Mouse (Mus musculus) adrenal gland, adult 8-10 months (tissue): Measurements from ENCODE around the gene Clta. TPM values are rescaled to one million over a fixed set of nuclear protein-coding genes. Genes with fewer than 3 reads are reported as not detected.

Experiments
- DNase-seq: peaks from one replicate; pipeline ENCODE4 v3.0.0; 2022
- total RNA-seq, 4 experiments: library from RNA; stranded (reverse); gene quantifications; 2 replicates each; pipeline ENCODE4 v1.2.4; 2022

Clta gene
- total RNA-seq, result 100 to 1,000 TPM; 165 to 181 (median 177) TPM

DNA sequence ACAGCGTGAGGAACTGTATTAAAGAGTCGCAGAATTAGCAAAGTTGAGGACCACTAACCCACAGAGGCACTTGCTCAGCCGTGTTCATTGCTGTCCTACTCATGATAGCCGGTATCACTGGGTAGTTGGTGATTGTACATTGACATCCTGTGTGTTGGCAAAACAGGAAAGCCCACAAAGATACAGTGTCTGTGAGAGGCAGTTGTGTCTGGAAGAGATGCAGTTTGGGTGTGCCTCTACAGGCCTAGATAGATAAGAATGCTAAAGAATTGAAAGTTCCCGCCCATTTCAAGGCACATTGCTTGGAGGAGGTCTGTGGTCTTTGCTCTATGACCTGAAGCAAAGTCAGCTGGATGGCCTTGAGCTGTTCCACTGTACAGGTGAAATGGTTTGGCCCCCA, at the start of gene Clta:
TSS of gene Clta (plus strand) at position 327 of the 400 bp plus-strand sequence.
- no peak for DNase-seq

DNA sequence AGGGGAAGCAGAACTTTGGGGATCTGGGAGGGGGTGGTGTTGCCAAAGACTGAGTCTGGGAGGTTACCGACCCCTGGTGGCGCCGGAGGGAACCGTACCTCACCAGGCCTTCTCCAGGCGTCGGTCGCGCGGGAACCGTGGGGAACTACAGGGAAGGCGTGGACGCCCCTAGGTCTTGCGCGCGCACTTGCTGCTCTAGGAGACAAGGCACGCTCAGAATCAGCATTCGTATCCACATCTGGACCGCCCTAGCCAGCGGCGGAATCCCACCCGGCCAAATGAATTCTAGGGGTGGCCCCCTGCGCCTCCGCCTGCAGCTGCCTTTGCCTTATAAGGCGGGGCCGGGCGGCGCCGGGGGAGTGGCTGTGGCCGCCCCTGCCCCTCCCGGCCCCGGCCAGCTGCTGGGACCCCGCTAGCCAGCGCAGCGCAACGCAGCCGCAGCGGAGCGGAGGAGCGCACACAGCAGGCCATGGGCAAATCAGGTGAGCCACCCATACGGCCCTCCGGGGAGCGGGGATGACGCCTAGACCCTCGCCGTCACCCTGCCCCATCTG, 46.9 kb upstream of the Clta start, which contains the start of gene Glipr2:
TSS of gene Glipr2 (plus strand) at position 110 of the 554 bp plus-strand sequence.
- DNase-seq, result no peak

DNA sequence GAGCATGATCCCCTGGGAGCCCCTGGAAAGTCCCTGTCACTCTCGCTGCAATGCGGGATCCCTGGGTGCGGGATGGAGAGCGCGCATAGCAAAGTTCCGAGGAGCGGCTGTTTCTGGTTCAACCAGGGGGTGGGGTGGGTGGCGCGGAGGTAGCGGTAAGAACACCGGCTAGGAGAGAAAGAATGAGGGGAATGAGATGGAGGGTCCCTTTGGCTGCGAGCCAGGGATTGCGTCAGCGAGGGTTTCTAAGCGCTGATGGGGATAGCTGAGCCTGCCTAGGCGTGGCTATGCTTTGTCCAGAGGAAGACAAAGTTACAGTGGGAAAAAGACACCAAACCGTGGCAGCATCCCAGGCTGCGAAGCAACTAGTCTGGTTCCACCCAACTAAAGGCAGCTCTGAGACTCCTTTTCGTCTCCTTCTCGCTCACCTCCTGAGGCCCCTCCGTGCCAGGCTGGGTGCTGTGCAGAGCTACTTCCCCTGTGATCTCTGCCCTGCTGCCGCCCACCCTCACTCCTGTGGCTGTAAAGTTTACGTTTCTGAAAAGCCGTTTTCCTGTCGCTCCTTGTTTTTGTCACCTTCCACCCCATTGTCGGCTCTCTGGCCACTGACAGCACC, 46.3 kb upstream of the Clta start:
- no peak for DNase-seq

DNA sequence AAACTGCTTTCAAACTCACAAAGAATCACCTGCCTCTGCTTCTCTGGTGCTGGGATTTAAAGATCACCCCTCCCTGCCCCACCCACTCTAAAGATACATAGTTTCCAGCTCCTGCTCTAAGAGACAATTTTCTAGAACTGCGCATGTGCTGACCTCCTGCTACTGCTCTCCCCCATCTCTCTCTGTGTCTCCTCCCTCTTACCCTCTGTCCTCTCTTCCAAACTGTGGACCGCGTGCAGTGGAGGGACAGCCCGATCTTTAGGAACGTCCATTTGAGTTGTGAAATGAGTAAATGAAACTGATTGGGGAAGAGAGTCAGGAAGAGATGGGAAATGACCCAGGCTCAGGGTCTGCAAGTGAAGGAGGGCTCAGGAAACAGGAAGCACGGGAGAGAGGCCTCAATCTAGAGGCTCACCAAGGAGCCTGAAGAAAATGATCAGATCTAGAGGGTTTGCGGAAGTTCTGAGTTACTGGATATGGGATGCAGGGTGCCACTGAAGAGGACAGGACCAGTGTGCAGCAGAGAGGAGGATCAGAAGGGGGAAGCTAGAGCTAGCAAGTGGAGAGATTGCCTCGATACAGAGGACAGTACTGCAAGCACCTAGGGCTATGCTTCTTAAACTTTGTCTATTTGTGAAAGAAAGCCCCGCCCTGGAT, 44.6 kb upstream of the Clta start:
- DNase-seq, result no peak

DNA sequence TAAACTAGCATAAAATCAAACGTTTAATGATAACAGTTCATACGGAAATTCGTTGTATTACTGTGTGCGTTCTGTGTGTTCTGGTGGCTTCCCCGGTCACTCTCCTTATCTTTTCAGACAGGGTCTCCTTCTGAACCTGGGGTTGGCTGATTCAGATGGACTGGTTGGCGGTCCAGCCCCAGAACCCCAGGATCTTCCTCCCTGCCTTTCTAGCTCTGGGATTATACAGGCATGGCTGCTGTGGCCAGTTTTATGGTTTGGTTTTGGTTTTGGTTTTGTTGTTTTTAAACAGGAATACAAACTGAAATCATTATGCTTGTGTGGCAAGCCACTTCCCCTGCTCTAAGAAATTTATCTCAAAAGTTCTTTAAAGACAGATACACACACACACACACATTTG, 44.0 kb upstream of the Clta start:
- no peak for DNase-seq

DNA sequence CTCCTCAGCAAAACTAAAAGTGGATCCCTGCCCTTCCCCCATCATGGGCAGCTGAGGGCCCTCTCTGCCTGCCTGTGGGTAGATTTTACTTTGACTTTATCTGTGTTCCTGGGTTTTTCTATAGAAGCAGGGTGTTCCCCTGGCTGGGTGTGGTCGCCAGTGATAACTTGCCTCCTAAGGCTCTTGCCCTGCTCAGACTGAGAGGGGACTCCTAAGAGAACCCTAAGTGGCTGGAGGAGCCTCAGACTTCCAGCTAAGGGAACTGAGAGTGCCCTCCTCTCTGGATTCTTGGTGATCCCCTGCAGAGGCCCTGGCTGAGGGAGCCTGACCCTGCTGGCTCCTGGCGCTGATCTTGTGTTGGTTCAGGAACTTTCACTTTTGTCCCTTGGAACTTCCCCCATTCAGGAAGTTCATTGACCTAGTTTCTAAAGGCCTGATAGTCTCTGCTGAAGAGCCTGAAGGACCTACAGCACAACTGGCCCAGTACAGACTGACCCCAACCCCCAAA, 39.9 kb upstream of the Clta start:
- no peak for DNase-seq

DNA sequence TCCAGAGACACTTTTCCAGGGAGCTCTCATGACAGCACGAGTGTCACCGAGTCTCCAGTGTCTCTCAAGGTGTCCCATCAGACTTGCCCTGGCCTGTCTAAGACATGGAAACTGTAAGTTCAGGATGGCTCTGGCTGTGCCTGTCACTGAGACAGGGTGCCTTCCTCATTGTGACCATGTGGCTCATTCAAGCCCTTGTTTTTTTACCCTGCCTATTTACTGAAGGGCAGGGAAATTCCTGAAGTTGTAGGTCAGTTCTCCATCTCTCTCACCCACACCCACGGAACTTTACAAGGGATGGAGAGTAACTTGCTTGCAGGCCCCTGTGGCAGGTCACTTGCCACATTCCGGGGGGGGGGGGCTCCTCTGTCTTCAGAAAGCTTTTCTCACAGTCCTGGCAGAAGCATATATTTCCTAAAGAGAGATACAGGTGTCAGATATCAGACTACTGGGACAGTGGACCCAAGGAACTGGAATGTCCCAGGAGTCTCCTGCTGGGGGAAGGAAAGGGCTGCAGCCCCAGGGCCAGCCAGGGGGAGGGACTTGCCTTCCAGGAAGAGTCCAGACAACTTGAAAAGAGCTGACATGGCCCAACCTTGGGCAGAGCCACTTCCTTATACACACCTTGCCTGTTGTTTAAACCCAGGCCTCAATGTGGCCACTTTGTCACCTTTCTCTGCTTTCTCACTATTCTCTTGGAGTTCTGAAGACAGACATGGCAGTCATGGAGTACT, 39.1 kb upstream of the Clta start:
- DNase-seq, result no peak

DNA sequence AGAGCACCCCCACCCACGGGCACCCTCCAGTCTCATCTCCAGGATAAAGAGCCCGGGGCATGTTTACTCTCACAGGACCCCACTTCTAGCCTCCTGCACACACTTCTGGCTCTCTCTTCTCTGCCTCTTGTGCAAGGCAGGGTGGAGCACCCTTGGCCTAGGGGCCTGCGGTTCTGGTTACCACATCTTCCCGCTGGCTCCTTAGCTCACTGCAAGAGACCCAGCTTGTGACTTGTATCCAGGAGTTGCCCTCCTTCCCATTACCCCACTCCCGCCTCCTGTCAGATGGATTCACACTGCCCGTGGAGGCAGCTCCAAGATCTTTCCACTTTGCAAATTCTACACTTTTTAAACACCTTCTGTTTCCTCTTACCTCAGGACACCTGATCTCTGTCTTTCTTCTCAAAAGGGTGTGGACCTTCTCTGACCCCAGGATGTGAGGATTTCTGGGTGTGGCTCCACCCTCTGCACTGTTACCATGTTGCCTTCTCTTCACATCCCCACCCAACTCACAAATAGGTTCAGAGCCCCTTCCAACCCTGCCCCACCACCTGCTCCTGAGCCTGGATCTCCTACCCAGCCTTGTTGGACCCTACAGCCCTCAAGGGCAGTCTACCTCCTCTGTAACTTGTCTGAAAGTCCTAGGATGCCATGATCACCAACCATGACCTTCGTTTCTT, 38.3 kb upstream of the Clta start:
- no peak for DNase-seq

DNA sequence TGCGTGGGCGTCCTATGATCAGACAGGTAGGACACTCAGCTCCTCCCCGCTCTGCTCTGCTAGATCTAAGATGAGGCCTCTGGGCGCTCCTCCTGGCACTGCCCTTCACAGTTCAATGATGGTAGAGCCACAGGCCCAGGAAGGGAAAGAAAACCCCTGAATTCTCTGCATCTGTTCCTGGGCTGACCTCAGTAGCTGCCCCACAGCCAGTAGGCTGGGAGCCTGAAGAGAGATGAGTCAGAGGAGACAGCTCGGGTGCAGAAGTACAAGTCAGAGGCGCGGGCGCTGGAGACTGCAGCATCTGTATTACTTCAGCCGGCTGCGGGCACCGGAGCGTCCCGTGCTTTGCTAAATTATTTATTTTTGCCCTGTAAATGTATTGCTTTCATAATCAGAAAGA, 35.6 kb upstream of the Clta start:
- DNase-seq, result peak; percentile 76

DNA sequence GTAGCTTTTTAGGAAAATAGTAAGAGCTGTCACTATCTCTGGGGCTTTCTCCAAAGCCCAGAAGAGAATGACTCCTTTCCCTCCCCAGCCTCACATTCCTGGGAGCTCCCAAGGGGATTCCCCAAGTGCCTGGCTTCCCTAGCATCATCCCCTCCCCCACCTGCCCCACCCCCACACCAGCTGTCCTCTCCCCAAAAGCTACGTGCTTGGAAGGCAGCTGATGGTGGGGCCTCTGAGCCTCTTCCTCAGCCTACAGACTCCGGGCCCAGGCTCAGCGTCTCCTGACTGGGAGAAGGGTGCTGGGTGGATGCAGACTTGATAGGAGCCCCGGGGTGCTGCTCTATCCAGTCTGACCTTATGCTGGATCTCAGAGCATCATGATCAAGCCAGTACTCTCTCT, 34.9 kb upstream of the Clta start:
- DNase-seq, result no peak

DNA sequence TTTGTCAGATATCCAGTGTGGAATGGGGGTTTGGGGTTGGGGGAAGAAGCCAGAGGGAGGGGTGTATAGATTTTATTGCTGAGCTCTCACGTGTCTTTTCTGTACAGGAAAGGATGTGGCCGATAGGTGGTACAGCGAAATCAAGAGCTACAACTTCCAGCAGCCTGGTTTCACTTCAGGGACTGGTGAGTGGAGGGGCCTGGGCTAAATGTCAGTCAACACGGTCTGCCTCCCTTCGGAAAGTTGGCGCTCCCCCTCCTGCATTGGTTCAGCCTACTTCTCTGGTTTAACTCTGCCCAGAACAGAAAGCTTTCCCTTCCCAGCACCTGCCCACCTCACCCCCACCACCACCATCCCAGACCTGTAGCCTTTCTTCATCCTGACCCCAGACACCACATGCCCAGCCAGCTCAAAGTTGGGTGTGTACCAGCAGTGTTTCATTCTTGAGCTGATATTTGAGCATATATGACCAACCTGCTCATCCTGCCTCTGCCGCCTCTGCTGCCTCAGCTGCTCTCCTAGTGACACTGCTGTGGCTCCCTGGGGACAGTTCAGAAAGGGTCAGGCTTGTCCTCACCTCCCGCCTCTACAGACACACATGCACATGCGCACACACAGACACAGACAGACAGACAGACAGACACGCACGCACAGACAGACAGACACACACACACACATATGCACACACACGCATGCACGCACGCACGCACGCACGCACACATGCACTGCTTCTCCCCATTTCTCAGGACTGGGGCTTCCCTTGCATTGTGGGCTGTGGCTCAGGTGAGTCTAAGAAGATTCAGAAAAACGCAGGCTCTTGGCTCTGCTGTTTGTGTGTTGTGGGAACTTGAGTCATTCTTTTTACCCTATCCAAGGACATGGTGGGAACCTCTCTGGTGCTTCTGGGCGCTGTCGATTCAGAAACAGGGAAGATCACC, 33.6 kb upstream of the Clta start:
- no peak for DNase-seq

DNA sequence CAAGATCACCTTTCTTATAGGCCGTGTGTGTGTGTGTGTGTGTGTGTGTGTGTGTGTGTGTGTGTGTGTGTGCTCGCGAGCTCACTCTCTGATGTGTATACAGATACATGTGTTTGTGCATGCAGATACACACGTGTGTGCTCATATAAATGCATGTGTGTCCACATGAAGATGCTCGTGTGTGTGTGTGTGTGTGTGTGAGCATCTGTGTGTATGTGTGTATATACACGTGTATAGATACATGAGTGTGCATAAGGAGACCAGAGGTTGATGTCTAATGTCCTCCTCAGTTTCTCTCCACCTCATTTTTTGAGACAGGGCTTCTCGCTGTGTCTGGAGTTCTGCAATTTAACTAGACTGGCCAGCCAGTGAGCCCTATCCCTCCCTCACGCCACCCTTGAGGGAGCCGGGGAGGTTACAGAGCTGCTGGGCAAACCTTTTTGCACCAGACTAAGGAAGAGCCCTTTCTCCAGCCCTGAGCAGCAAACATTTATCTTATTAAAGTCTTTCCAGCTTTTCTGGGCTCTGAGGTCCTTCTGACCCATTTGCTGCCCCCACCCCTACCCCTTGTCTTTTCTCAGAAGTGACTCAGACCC, 32.6 kb upstream of the Clta start:
- no peak for DNase-seq

DNA sequence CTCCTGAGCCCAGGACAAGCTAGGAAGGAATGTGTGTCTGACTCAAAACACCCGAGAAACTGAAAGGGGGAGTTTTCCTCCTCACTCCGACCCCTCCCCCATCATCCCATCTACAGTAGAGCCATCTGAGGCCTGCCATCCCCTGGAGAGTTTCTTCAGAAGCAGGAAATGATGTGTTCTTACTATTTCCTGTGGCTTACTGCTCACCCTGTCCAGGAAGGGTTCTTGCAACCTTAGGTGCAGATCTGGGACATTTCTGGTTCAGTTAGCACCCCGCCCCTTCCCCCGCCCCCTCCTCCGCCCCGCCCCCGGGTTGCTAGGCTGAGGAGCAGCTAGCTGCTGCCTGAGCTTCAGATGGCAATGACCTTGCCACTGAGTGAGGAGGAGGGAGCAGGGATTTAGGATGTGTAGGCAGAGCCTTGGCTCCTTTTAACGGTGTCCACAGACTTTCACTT, 32.1 kb upstream of the Clta start:
- DNase-seq, result no peak

DNA sequence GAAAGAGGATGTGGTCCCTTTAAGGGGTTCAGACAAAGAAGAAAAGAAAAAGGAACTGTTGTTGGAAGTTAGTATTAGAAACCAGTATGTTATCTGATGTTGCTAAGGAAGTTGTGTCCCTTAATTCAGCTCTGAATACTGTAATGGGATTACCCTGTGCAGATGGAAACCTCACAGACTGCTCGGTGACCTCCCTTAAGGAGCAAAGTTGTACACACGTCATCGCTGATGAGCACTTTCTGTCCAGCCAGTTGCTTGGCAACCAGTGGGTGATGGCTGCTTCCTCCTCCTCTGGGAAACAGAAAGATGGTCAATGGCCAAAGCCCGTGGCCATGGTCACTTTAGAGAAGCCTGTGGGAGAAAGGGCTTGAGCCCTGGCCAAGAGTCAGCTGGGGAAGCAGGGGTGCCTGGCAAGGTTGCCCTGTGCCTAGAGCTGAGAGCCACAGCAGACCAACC, 30.7 kb upstream of the Clta start:
- DNase-seq, result peak; percentile 58

DNA sequence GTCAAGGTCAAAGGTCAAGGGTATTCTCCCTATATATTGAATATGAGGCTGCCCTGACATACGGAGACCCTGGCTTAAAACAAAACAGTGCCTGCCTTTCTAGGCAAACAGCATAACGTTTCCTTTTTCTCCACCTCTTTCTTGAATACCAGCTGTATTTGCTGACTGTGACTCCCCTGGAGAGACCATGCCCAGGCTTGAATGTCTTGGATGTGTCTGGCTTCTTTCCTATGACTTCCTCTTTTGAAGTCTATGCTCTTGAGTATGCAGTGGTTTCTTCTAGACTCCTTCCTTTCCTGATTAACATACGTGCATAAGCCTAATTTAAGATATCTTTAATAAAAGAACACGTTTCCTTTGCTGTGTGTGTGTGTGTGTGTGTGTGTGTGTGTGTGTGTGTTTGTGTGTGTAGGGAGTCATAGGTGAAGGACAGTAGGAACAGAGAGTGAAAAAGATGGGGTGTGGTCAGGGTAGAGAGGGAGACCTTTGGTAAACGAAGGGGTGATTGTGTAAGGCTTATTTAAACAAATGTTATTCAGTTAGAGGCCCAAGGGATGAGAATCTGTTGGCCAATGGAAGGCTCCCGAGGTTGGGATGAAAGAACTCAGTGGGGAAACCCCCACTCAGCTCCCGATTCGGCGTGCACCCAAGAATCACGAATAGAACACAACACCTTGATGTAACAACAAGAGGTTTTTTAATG, 29.2 kb upstream of the Clta start:
- DNase-seq, result no peak

DNA sequence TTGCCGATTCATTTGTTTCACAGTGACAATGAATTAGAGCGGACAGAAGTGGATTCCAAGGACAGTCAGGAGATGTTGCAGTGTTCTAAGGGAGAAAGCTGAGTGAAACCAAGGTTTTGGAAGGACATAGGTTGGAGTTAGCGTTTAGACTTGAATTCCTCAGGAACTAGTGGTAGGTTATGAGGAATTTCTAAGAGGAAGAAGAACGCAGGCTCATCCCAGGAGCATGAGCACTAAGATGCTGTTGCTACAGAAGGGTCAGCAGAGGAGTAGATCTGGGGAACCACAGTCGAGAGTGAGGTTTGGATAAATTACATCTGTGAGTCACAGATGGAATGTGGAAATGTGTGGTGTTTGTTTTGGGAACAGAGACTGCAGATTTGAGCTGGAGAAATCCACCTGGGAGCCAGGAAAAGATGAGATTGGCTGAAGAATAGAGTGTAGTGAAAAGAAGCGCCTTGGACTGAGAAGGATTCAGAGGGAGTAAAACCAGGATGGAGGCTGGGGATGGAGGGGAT, 28.0 kb upstream of the Clta start:
- no peak for DNase-seq

DNA sequence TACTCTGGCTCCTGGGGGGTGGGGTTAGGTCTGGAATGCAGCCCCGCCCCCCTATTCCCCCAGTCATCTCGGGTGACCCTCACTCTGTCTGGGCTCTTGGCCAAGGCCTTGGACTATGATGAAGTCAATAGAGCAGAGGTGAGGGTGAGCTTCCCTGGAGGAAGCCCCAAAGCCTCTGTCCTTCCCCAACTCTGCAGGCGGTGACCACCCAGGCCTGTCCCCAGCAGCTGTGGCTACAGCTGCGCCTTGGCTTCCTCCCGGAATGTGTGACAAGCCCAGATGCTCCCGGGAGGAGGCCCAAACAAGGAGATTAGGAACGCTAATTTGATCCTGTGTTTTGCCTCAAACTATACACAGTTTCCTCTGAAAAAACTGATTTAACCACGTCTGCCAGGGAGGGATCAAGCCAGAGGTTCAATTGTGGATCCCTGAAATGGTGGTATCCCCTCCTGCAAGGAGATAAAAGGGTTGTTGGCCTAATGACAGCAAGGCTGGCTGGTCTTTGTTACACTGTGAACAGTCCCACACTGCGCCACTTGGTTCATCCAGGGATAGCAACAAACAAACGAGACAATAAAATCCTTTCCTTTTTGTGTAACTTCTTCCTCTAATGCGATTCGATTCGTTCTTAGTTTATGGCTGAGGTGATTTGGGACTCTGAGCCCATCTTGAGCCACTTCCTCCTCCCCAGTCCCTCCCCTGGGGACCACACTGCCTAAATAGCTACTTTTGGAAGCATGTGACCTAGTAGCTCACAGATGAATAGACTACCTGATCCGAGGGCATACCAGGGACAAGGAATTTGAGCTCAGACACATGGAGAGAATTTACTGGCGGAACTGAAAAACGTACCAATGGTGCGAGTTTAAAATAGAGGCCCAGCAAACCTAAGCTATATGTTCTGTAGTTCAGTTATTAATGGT, 25.5 kb upstream of the Clta start:
- peak; percentile 71 for DNase-seq

DNA sequence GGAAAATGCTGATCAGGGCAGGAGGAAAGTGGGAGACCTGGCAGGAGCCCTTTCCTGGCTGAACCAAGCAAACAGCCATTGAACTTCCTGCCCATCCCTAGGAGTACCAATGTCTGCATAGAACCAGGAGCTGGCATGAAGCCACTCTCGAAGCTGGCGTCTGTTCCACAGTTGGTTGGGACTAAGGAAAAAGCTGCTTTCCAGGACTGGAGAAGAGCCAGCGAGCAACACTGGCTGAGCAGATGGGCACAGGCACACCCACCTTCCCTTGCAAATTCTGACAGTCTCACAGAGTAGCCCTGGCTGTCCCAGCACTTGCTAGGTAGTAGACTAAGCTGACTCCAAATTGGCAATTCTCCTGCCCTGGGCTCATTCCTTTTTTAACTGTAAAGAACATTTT, 24.5 kb upstream of the Clta start:
- DNase-seq, result peak; percentile 44

DNA sequence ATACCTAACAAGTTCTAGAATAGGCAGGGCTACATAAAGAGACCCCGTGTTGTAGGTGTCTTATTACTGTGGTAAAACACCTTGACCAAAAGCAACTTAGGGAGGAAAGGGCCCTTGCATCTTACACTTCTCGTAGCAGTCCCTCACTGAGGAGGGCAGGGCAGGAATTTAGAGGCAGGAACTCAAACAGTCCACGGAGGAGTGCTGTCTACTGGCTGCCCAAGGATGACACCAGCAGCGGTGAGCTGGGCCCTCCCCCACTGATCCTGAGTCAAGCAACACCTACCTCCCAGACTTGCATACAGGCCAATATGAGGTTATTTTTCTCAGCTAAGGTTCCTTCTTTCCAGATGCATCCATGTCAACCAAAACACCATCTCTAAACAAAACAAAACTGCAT, 24.0 kb upstream of the Clta start:
- DNase-seq, result no peak
